Mouse (Mus musculus) layer of hippocampus, postnatal 14 days (tissue): ENCODE measurements at regions not wholly inside any gene's neighbourhood (a gene's known extent, or its start where the extent isn't known, plus 50 kb on each side); places are given as distances from the start of the nearest gene placed in this dataset.

Source experiments
- DNase-seq, 2 experiments: peaks; one replicate each; pipeline ENCODE4 v3.0.0; 2021 to 2022; ENCODE audit warnings: low spot score in 2 of 2, mixed read lengths in 1 of 2

DNA sequence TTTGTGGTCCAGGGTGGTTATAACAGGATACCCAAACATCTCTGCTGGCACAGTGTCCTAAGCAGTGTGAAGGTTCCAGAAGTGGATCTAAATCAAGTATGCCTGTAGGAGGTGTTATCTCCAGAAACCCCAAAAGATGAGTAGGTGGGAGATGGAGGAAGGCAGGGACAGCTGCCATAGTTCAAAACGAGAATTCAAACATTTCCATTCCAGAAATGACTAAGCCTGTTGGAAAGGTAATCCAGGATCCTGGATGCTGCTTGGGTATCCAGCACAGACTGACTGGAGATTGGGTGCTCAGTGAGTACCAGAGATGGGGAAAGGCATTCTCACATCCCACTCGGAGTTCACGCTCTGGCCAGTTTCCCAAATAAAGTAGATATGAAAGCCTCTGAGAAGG, 607.9 kb upstream of the Kdm8 start:
- no peak for DNase-seq

DNA sequence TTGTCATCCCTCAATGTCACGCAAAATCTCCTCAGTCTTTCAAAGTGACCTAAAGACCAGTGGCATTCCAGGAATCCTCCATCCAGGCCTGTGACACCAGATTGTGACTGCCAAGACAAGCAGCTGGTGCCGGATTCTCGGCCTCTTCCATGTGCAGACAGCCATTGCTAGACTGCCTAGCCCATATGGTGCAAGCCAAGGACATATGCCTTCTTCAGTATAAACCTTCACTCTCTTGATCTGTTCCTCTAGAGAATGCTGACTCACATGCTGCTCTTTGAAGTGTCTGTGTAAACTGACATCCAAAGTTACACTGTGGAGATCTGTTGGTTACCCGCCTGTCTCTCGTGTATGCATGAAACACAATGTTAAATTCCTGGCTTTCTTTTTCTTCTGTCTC, 589.4 kb upstream of the Kdm8 start:
- peak; percentile 16 to 39 for DNase-seq

DNA sequence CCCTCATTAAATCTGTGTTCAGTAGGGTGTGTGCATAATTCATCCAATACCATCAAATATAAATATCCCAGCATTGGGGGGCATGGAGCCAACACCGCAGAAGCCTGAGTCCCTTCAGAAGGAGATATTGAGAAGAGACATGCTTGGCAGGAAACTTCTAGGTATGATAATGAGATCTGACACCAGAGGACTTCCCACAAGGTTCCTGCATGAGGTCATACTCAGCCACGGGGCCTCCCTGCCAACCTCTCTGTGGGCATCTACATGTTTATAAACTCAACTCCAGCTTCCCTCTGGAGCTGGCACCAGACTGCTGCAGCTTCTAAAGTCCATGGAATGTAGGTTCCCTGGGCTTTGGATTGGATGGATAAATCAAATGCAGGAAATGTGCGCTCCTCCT, 587.4 kb upstream of the Kdm8 start:
- DNase-seq = no peak

DNA sequence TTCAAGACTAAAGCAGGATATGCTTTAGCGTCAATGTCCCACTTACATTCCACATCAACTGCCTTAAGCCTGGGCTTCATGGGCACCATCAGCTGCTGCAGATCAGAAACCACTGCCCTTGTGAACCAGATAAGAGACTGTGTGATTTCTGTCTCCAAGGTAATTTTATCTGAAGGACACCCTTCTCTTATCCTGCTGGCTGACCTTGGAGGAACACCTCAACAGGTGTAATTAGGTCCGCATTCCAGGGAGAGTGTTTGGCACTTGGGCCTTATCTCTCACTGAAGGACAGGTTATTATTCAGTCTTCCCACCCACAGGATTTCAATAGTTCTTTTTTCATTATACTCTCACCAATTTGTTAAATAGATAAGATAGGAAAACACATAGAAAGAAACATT, 583.1 kb upstream of the Kdm8 start:
- DNase-seq = no peak

DNA sequence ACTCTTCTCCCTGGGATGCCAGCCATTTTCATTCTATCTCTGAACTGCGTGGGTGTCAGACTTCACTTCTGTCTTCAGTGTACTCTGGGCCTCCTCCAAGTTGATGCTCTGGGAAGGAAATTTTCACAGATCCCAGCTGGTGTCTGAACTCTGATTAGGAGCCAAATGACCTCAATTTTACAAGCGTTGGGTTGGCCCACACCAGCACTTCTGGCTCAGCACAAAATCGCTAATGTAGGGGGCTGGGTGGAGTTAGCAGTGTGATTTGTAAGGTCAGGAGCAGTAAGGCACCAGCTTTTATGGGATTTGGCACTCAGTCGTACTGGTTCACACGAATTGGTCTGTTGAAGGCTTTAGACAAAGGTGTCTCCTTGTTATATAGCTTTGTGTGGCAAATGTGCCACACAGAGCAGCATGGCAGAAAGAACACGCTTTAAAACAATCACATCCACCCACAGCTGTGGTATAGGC, 576.3 kb upstream of the Kdm8 start:
- DNase-seq = peak in 1 of 2 experiments; percentile 10

DNA sequence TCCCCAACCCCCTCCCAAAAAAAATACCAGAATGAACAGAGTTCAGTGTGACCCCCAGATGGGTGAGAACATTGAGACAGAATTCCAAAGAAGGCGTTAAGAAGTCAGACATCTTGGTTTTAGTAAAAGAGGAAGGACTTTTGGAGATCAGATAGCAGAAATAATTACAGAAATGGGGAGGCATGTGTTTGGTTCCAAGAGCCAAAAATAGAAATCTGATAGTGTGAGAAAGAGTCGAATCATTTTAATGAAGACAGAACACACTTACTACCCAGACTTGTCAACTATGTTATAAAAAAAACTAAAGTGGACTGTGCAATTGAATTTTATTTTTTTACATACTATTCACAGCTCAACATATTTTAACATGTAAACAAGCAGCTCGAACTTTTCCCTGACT, 575.9 kb upstream of the Kdm8 start:
- no peak for DNase-seq

DNA sequence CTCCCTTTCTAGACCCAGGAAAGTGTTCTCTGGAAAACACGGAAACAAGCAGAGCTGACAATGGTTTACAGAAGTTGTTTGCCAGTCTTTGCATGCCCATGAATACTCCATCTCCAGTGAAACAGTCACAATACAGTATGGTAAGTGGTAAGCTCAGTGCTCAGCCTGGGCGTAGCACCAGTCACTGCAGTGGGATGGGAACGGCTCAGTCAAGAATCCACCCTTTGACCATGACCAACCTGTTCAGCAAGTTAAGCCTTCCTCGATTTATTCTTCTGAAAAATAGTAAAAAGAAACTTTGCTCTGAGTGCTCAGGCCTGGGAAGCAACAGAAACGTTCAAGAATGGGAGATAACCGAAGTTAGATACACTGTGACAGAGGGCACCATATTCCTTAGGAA, 563.7 kb upstream of the Kdm8 start:
- DNase-seq = no peak

DNA sequence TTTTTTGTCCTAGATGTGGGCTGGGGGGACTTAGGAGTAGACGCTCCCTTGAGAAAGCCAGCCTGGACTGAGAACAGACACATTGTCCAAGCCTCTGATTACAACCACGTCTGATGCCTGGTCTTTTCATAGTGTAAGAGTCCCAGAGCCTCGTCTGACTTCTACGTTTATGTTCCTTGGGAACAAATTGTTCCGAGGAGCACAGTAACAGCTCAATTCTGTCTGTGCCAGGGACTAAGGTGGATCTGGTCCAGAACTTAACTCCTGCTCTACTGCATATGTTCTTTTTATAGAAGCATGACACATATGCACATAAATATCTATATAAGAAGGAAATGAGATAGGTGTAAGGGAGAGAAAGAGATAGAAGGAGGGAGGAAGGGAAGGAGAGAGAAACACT, 537.2 kb upstream of the Kdm8 start:
- peak in 1 of 2 experiments; percentile 13 for DNase-seq

DNA sequence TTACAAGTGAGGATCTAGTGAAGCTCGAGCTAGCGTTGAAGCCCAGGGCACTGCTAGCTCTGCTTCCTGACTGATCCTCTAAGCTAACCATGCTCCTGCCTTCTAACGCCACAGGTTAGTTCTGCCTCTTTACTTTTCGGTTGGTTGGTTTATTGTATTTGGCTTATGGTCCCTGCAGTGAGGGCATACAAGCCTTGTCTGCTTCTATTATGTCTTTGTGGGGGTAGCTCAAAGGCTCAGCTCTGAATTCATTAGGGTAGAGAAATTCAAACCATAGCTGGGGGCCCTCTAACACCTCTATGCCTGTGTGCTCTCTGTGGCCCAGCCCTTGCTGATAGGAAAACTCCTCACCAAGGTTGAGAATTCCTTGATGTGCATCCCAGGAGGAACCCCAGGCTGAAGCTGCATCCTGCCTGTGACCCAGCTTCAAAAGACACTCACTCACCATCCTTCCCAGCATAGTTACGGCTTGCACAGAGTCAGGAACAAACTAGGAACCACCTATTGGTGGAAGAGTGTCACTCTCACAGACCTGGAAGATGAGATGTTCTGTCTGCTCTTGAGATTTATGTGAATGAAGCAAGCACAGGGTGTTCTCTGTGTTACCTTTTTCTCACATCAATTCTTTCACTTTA, 536.7 kb upstream of the Kdm8 start:
- DNase-seq = no peak

DNA sequence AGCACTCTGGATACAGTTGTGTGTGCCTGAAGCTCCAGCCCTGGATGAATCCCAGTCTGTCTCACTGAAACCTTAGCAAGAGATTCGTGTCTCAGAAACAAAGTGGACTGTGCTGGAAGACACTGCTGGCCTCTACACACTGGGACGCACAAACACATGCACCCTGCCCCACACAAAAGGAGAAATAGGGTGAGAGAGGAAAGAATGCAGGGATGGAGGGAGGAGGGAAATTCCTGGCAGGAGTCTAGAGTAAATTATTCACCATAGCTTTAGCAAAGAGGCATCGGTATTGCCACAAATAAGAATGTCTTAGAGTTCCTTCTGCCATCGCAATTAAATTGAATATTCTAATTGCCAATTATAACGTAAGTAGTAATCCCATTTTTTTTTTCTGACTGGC, 530.4 kb upstream of the Kdm8 start:
- DNase-seq = no peak

DNA sequence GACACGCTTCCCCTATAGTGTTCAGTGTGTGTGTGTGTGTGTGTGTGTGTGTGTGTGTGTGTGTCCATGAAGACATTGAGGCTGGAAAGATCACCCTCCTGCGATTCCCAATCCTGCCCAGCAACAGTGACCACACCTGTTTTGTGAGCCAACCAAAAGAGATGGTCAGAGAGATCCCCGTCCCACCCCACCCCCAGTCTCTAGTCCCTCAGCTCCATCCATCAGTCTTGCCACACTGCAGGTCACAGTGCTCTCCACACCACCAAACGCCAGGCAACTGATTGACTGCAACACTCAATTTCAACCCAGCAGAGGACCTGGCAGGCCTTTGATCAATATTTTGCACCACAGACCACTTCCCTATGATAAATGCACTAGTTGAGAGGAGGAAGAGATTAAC, 530.0 kb upstream of the Kdm8 start:
- no peak for DNase-seq

DNA sequence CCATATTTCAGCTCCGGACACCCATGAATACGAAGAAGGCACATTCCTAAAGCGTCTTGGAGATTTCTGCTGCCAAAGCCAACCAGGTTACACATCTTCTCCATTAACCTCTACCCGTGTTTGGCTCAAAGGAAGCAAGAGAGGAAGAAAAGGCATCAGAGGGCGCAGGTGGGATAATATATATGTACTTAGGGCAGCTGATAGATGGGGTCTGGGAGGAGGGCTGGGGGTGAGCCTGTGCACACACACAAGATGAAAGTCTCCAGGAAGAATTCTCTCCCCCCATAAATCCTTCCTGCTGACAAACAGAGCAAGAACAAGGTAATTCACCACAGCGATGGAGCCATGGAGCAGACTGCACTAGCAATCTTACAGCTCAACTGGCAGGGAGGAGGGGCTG, 529.5 kb upstream of the Kdm8 start:
- DNase-seq = no peak

DNA sequence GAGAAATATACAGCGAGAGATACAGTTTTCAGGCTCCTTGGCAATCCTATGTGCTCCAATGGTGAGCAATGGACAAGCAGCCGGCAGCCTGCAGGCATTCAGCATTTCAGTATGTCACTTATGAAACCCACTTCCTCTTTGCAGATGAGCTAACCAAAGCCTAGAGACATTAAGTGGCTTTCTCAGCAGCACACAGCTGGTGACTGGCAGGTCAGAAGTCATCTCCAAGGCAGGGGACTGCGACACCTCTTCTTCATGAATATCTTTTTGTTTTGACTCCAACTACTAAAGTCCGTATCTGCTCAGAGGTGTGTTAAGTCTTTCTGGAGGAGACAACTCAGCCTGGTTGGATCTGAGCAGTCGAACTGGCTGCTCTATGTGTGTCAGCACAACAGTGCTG, 528.8 kb upstream of the Kdm8 start:
- no peak for DNase-seq

DNA sequence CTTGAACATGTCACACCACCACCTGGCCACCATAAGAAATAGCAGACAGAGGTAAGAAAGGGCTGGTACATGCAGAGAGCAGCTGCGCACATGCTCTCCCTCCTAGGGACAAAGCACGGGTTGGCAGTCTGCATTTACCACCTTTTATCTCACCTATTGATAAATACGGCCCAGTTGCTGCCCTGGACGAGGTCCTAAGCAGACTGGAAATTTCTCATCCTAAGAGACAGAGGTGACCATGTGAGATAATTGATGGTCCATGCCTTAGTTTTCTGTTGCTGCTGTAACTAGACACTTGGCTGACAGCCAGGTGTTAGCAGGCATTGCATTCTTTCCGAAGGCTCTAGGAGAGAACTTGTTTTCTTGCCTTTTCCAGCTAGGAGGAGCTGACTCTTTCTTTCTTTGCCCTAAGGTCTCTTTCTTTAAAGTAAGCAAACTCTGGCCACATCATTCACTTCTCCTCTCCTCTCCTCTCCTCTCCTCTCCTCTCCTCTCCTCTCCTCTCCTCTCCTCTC, 526.8 kb upstream of the Kdm8 start:
- DNase-seq = no peak

DNA sequence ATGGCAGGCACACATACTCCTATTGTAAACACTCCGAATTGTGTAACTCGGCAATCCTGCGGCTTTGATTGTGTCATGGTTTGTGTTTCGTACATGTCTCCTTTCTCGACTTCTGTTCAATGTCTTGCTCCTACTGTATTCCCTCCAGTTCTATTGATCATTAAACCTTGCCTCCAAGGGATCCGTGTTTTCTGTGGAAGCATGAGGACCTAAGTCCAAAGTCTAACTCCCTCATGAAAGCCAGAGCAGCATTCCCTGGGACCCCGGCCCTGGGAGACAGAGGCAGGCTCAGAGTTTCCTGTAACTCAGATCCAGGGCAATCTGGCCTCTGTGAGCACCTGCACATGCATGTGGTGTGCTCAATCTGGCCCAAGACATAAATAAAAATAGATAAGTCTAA, 521.7 kb upstream of the Kdm8 start:
- no peak for DNase-seq

DNA sequence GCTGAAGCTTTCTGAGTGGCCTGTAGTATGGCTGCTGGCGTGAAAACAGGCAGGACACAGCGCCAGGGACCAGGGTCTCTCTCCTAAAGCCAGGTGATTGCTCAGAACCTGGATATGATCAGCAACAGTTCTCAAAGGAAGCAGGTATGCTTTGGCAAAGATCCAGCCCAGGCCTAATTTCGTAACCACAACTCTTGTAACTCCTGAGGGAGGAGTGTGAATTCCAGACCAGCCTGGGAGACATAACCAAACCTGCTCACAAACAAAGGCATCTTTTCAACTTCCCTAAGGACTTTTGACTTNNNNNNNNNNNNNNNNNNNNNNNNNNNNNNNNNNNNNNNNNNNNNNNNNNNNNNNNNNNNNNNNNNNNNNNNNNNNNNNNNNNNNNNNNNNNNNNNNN, 510.9 kb upstream of the Kdm8 start:
- no peak for DNase-seq

DNA sequence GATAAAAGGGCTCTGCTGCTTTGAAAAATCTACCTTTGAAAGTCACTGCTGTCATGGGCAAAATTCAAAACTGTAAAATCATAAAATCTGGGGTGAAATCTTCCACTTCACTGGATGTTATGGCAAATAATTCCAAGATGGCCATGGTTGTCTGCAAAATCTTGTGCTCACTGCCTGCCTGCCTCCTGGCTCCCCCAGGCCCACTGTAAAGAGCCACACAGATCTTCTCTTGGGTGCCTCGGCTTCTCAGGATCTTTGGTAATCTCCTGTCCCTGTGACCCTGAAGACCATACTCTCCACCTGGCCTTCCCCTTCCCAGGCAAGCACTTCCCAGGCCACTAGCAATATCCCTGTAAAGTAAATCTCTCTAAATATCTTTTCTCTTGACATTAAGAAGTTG, 505.1 kb upstream of the Kdm8 start:
- DNase-seq = no peak

DNA sequence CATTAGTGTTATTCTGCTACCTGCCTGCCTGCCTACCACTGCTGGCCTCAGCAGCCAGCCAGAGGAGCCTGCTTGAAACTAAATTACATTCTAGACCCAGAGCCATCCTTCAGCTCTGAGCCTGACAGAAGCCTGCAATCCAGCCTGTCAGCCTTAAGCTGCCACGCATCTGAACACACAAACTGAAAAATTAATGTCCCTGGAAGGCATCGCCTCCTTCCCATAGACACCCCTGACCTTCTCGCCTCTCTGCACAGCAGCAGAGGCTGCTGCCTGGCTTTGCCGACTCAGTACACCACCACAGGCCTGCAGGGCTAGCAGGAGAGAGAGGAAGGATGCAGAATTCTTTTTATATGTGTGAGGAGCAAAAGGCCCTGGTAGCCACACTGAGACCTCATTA, 502.9 kb upstream of the Kdm8 start:
- DNase-seq = no peak

DNA sequence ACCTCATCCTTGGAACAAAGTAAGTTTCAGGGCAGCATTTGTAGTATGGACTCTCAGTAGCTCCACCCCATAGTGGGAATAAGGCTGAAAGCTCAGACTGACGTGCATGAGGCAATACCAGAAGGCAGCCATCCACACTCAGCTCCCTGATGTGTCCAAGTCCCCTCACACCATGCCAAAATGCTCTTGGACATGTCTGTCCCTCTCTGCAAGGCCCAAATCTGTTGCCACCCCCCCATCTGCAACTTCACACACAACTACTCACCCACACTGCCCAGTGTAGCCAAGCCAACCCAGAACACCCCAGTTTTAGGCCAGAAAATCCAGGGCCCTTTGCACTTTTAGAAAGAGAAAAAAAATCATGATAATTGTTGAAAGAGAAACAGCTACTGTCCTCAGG, 498.1 kb upstream of the Kdm8 start:
- no peak for DNase-seq

DNA sequence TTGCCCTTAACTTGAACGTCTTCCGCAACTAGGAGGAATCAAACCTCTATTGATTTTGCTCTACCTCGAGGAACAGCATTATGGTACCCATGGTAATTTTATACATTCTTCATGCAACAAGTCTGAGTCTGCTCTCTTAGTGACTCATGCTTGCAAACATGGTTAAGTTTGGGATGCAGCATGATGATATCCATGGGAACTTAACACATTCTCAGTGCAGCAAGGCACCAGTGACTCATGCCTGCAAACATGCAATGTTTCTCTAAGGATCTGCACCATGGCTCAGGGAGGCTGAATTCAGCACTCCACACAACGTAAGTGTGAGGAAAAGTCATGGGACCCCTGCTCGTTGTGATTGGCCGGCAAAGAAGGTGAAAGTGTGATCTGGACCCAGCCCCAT, 487.1 kb upstream of the Kdm8 start:
- no peak for DNase-seq

DNA sequence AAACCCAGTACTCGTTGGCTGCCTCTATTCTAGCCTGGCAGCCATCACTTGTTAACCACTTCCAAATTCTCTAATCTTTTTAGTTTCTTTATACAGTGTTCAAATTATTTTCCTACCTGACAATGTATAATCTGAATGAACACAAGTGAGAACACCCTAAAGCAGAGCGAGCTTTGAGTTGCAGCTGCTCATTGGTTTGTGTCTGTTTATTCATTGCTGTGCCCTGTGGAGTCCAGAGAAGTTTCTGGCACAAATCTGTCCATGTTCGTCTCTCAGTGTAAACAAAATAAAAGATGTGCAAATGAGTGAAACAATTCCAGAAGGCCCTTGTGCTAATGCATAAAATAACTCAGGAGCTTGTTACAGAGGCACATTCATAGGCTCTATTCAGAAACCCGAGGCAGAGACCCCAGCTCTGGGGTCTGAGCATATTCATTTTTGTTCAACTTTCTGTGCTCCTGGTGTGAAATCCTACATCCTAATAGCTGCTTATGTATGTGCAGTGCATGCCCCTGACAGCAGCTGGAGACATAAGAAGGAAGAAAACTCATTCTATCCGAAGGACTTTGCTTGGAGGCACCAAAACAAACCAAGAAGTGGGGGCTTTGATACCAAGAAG, 469.5 kb upstream of the Kdm8 start:
- no peak for DNase-seq

DNA sequence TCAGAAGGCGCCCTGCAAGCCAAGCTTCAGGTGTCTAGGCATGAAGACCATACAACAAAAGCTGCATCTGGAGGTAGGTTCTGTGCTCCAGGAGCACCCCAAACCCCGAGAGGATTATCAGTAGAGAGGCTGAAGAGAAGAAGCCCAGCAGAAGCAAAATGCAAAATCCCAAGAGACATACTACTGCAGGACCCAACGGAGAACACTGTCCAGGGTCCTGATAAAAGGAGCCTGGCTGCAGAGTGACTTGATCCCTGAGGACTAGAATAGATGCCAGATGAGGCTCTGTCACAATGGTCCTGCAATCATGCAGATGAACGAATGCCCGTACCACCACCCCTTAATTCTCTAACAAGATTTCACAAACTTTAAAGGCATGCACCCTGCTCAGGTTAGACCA, 455.0 kb upstream of the Kdm8 start:
- DNase-seq = no peak

DNA sequence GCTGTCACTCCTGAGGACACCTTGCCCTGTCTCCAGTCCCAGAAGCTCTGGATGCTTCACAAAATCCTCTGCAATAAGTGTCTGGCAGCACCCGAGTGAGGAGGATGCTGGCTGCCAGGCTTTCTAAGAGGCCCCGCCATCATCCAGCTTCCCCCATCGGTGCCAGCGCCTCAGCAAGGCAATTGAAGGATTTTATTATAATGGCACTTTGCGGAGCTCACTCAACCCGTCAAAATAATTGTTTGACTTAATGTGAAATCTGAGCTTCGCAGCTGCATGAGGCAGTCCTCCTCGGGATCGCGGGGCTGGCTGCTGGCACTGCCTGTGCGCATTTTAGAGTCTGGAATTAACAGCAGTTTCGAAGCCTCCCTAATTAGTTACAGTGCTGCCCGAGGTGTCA, 453.8 kb upstream of the Kdm8 start:
- peak; percentile 23 to 24 for DNase-seq
